Mouse (Mus musculus) CH12.LX (cell line): ENCODE measurements at regions not wholly inside any gene's neighbourhood (a gene's known extent, or its start where the extent isn't known, plus 50 kb on each side); places are given as distances from the start of the nearest gene placed in this dataset.

Source experiments
- CTCF ChIP-seq, 2 experiments: IDR thresholded peaks in 1 of 2; conservative IDR thresholded peaks in 1 of 2; 2 replicates each; pipeline ENCODE4 v1.5.1; 2011 to 2012; ENCODE audit warnings: low read depth in 2 of 2, low read length in 2 of 2, improper control_type of control experiment in 1 of 2, inconsistent platforms in 1 of 2, mild to moderate bottlenecking in 1 of 2, moderate library complexity in 1 of 2
- E2F4 ChIP-seq: IDR thresholded peaks from 2 replicates; pipeline ENCODE4 v1.6.1; 2011; ENCODE audit warnings: low read depth, low read length, improper control_type of control experiment; ENCODE audit not compliant: insufficient replicate concordance
- MAX ChIP-seq: IDR thresholded peaks from 2 replicates; pipeline ENCODE4 v1.6.1; 2011; ENCODE audit warnings: low read length, improper control_type of control experiment
- ZC3H11A ChIP-seq: IDR thresholded peaks from 2 replicates; pipeline ENCODE4 v1.6.1; 2012; ENCODE audit warnings: low read depth, mild to moderate bottlenecking, inconsistent platforms, low read length, improper control_type of control experiment

- TF ChIP-seq CTCF (conservative IDR thresholded peaks at IDR 0.05 in 1 of 2, IDR thresholded peaks at IDR 0.05 in 1 of 2; ENCODE audit: low read depth in 2 of 2, low read length in 2 of 2) = no peak
- TF ChIP-seq MAX = no peak
- no peak for TF ChIP-seq E2F4
- TF ChIP-seq ZC3H11A = no peak
Measured at GRCm38 (mm10) chr12:106291476-106292046, 281.5 kb downstream of the Vrk1 start.
